Mouse (Mus musculus): ENCODE measurements at regions not wholly inside any gene's neighbourhood (a gene's known extent, or its start where the extent isn't known, plus 50 kb on each side); places are given as distances from the start of the nearest gene placed in this dataset.

- Histone ChIP-seq H3K9ac (ENCODE audit: low read depth, poor library complexity, severe bottlenecking) (no peak overlapping the region), H3K27me3 (ENCODE audit: control insufficient read depth, insufficient read depth, low read length, poor library complexity, severe bottlenecking) (no peaks in the 10 kb centered on the region), H3K27ac (ENCODE audit: insufficient read depth, low read length) (no peak overlapping the region), H3K9me3 (replicated peaks; ENCODE audit: control insufficient read depth, insufficient read depth, low read length, poor library complexity, severe bottlenecking) (no peaks in the 10 kb centered on the region), H3K4me1 (ENCODE audit: control insufficient read depth, insufficient read depth, low read length) (no peaks in the 10 kb centered on the region), H3K4me3 (ENCODE audit: low read depth, low read length) (no peak overlapping the region), H3K36me3 (ENCODE audit: control insufficient read depth, insufficient read depth, low read length, poor library complexity, severe bottlenecking) (no peaks in the 10 kb centered on the region)
- TF ChIP-seq POLR2A (IDR thresholded peaks at IDR 0.05; ENCODE audit: insufficient read depth, low read length) (no peak), EP300 (IDR thresholded peaks at IDR 0.05; ENCODE audit: insufficient read depth, low read depth, low read length) (no peak), CTCF (IDR thresholded peaks at IDR 0.05; ENCODE audit: low read depth, low read length) (no peak)
These were observed 110.7 kb downstream of the Bms1 start for GRCm38 (mm10) chr6:118308586-118308985.

- H3K27ac ChIP-seq (ENCODE audit: insufficient read depth, low read length): no peak overlapping the region
- no peak overlapping the region for H3K4me3 ChIP-seq (ENCODE audit: low read depth, low read length)
- H3K36me3 ChIP-seq (ENCODE audit: control insufficient read depth, insufficient read depth, low read length, poor library complexity, severe bottlenecking): no peaks in the 10 kb centered on the region
- no peak overlapping the region for H3K9ac ChIP-seq (ENCODE audit: low read depth, poor library complexity, severe bottlenecking)
- H3K9me3 ChIP-seq (replicated peaks; ENCODE audit: control insufficient read depth, insufficient read depth, low read length, poor library complexity, severe bottlenecking): no peaks in the 10 kb centered on the region
- no peaks in the 10 kb centered on the region for H3K27me3 ChIP-seq (ENCODE audit: control insufficient read depth, insufficient read depth, low read length, poor library complexity, severe bottlenecking)
- H3K4me1 ChIP-seq (ENCODE audit: control insufficient read depth, insufficient read depth, low read length): no peaks in the 10 kb centered on the region
- TF ChIP-seq EP300 (IDR thresholded peaks at IDR 0.05; ENCODE audit: insufficient read depth, low read depth, low read length) (no peak), POLR2A (IDR thresholded peaks at IDR 0.05; ENCODE audit: insufficient read depth, low read length) (no peak), CTCF (IDR thresholded peaks at IDR 0.05; ENCODE audit: low read depth, low read length) (no peak)
These were observed 110.0 kb upstream of the Ret start for GRCm38 (mm10) chr6:118307481-118307880.

DNA sequence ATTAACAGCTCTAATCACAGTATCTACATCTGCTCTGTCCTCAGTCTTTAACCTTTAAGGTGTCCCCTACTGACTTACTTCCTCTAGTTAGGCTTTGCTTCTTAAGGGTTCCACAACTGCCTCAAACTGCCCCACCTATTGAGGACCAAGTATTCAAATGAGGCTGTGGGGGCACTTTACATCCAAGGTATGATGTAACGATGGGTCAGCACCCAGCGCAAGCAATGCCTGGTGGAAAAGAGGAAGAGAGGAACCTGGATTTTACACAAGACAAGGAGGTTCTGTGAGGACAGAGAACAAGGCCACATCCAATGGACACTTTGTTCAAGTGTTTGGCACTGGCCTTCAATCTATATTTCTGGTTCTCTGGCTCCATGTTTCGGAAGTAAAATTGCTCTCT, 107.7 kb upstream of the Ret start:
- H3K4me3 ChIP-seq (ENCODE audit: low read depth, low read length): no peak overlapping the region
- H3K27ac ChIP-seq (ENCODE audit: insufficient read depth, low read length): no peak overlapping the region
- no peak for TF ChIP-seq CTCF (IDR thresholded peaks at IDR 0.05; ENCODE audit: low read depth, low read length)
- TF ChIP-seq EP300 (IDR thresholded peaks at IDR 0.05; ENCODE audit: insufficient read depth, low read depth, low read length): no peak
- no peak for TF ChIP-seq POLR2A (IDR thresholded peaks at IDR 0.05; ENCODE audit: insufficient read depth, low read length)
- H3K36me3 ChIP-seq (ENCODE audit: control insufficient read depth, insufficient read depth, low read length, poor library complexity, severe bottlenecking): no peaks in the 10 kb centered on the region
- H3K4me1 ChIP-seq (ENCODE audit: control insufficient read depth, insufficient read depth, low read length): no peaks in the 10 kb centered on the region
- no peaks in the 10 kb centered on the region for H3K9me3 ChIP-seq (replicated peaks; ENCODE audit: control insufficient read depth, insufficient read depth, low read length, poor library complexity, severe bottlenecking)
- H3K27me3 ChIP-seq (ENCODE audit: control insufficient read depth, insufficient read depth, low read length, poor library complexity, severe bottlenecking): no peaks in the 10 kb centered on the region
- H3K9ac ChIP-seq (ENCODE audit: low read depth, poor library complexity, severe bottlenecking): no peak overlapping the region

DNA sequence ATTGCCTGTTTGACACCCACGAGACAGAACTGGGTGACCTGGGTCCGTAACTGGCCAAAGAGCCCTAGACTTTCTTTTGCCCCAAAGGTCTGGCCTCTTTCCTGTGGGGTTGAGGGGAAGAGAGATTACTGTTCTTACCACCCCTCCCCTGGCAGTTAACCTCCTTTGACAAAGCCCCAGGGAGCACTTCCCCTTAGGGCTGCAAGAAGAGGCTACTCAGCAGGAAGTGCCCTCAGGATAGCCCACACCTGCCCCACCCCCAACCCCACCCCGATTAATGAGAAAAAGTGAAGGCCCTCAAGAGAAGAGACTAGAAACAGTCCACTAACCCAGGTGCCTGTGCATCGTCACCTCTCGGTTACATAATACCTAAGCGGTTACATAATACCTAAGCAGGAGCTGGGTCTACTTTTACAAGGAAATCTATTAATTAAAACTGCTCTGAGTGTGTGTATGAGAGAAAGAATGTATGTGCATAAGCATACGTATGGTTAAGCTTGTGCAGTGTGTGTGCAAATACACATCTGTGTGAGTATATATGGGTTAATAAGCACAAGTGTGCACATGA, 105.3 kb upstream of the Ret start:
- H3K27me3 ChIP-seq (ENCODE audit: control insufficient read depth, insufficient read depth, low read length, poor library complexity, severe bottlenecking): no peaks in the 10 kb centered on the region
- no peaks in the 10 kb centered on the region for H3K9me3 ChIP-seq (replicated peaks; ENCODE audit: control insufficient read depth, insufficient read depth, low read length, poor library complexity, severe bottlenecking)
- H3K27ac ChIP-seq (ENCODE audit: insufficient read depth, low read length): no peak overlapping the region
- H3K9ac ChIP-seq (ENCODE audit: low read depth, poor library complexity, severe bottlenecking): no peak overlapping the region
- H3K36me3 ChIP-seq (ENCODE audit: control insufficient read depth, insufficient read depth, low read length, poor library complexity, severe bottlenecking): no peaks in the 10 kb centered on the region
- H3K4me1 ChIP-seq (ENCODE audit: control insufficient read depth, insufficient read depth, low read length): no peaks in the 10 kb centered on the region
- H3K4me3 ChIP-seq (ENCODE audit: low read depth, low read length): no peak overlapping the region
- TF ChIP-seq EP300 (IDR thresholded peaks at IDR 0.05; ENCODE audit: insufficient read depth, low read depth, low read length) (no peak), CTCF (IDR thresholded peaks at IDR 0.05; ENCODE audit: low read depth, low read length) (no peak), POLR2A (IDR thresholded peaks at IDR 0.05; ENCODE audit: insufficient read depth, low read length) (no peak)

GRCm38 (mm10) chr6:118301880-118302782, 104.6 kb upstream of the Ret start:
- Histone ChIP-seq H3K27ac (ENCODE audit: insufficient read depth, low read length) (no peak overlapping the region), H3K27me3 (ENCODE audit: control insufficient read depth, insufficient read depth, low read length, poor library complexity, severe bottlenecking) (no peaks in the 10 kb centered on the region), H3K4me3 (ENCODE audit: low read depth, low read length) (no peak overlapping the region), H3K9me3 (replicated peaks; ENCODE audit: control insufficient read depth, insufficient read depth, low read length, poor library complexity, severe bottlenecking) (no peaks in the 10 kb centered on the region), H3K36me3 (ENCODE audit: control insufficient read depth, insufficient read depth, low read length, poor library complexity, severe bottlenecking) (no peaks in the 10 kb centered on the region), H3K4me1 (ENCODE audit: control insufficient read depth, insufficient read depth, low read length) (no peaks in the 10 kb centered on the region), H3K9ac (ENCODE audit: low read depth, poor library complexity, severe bottlenecking) (no peak overlapping the region)
- TF ChIP-seq CTCF (IDR thresholded peaks at IDR 0.05; ENCODE audit: low read depth, low read length) (no peak), EP300 (IDR thresholded peaks at IDR 0.05; ENCODE audit: insufficient read depth, low read depth, low read length) (no peak), POLR2A (IDR thresholded peaks at IDR 0.05; ENCODE audit: insufficient read depth, low read length) (no peak)

DNA sequence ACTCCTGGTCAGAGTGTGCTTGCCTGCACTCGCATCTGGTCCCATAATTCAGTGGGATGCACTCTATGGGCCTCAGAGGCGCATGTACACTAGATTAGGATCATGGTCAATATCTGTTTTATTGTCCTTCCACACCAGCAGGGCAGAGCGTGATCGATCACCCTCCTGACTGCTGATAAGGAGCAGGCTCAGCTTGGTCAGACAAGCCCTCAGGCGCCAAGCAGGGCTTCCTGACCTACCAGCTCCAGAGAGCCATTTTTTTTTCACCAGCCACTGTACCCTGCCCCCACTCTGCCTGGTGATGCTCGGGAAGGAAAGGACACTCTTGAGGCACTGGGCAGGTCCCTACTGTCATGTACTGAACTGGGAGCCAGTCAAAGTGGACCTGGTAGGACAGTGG, 103.3 kb upstream of the Ret start:
- Histone ChIP-seq H3K27me3 (ENCODE audit: control insufficient read depth, insufficient read depth, low read length, poor library complexity, severe bottlenecking) (no peaks in the 10 kb centered on the region), H3K9me3 (replicated peaks; ENCODE audit: control insufficient read depth, insufficient read depth, low read length, poor library complexity, severe bottlenecking) (no peaks in the 10 kb centered on the region)

More for the DNA sequence above, 103.3 kb upstream of the Ret start:
- Histone ChIP-seq H3K36me3 (ENCODE audit: control insufficient read depth, insufficient read depth, low read length, poor library complexity, severe bottlenecking) (no peaks in the 10 kb centered on the region), H3K4me1 (ENCODE audit: control insufficient read depth, insufficient read depth, low read length) (no peaks in the 10 kb centered on the region), H3K9ac (ENCODE audit: low read depth, poor library complexity, severe bottlenecking) (no peak overlapping the region), H3K27ac (ENCODE audit: insufficient read depth, low read length) (no peak overlapping the region), H3K4me3 (ENCODE audit: low read depth, low read length) (no peak overlapping the region)
- TF ChIP-seq POLR2A (IDR thresholded peaks at IDR 0.05; ENCODE audit: insufficient read depth, low read length) (no peak), CTCF (IDR thresholded peaks at IDR 0.05; ENCODE audit: low read depth, low read length) (no peak)

All from ES-Bruce4 (cell line).